Mouse (Mus musculus) E14TG2a.4 (cell line): Measurements from ENCODE around the gene Sigirr.

ENCODE experiments used
- CTCF ChIP-seq: conservative IDR thresholded peaks from 2 replicates; pipeline ENCODE4 v1.5.1; 2014; ENCODE audit warnings: low read length
- NANOG ChIP-seq: IDR thresholded peaks from 2 replicates; pipeline ENCODE4 v1.6.1; 2014; ENCODE audit warnings: borderline replicate concordance, low read length, mixed read lengths

DNA sequence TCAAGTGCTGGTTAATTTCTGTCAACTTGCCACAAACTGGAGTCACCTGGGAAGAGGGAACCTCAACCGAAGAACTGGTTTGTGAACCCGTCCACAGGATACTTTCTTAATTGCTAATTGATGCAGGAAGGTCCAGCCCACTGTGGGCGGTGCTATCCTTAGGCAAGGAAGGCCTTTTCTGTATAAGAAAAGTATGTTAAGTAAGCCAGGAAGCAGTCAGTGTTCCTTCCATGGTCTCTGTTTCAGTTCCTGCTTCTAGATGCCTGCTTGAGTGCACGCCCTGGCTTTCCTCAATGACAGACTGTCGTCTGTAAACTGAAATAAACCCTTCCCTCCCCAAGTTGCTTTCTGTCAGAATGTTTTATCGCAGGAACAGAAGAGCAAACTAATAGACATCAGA is 43.4 kb downstream of the Sigirr start:
- TF ChIP-seq CTCF (no peak), NANOG (no peak)
